In genomic region chr9:61720206-61720605, GRCm38 (mm10) we compare ENCODE assay signal across 21 mouse cellular contexts.
DNase-seq lines count a peak whose midpoint lies in the region; ATAC-seq and TF ChIP-seq lines count a peak whose summit lies in the region.
"Had no signal": no experiment of that assay in that cellular context is flagged by ENCODE, and none has a peak within 500 bp of the region (broad histone marks: within the 10 kb centered on the region; RNA-seq: fewer than 3 reads in every experiment).

No protein-coding gene starts in this region.

- peaks cover 18% of the 10 kb centered on the region for H3K4me1 ChIP-seq in forebrain, postnatal 0 days (ENCODE audit: insufficient read depth)
- peaks cover 21% of the 10 kb centered on the region for H3K4me1 ChIP-seq in forebrain, embryonic 15.5 days
- H3K4me1 ChIP-seq in midbrain, embryonic 16.5 days (ENCODE audit: control insufficient read depth, insufficient read depth, low read length): peaks cover 16% of the 10 kb centered on the region
- peaks cover 16% of the 10 kb centered on the region for H3K4me1 ChIP-seq in midbrain, embryonic 10.5 days
- peaks cover 16% of the 10 kb centered on the region for H3K4me1 ChIP-seq in hindbrain, embryonic 16.5 days (ENCODE audit: control insufficient read depth, insufficient read depth, low read depth, low read length)
- H3K4me1 ChIP-seq: liver, embryonic 13.5 days had no signal

- peak; percentile 52 for DNase-seq in forebrain, postnatal 0 days
- no peak for DNase-seq in midbrain, embryonic 10.5 days (ENCODE audit: low spot score)
- peak; percentile 27 for DNase-seq in retina, embryonic 14.5 days (ENCODE audit: low spot score)
- no peak for DNase-seq in layer of hippocampus, postnatal 10 days (ENCODE audit: low spot score in 2 of 2)
- DNase-seq: heart, postnatal 14 days; kidney, adult 11 months; liver, embryonic 13.5 days; lung, postnatal 10 days; spleen, adult 18-20 months; thymus, postnatal 14 days had no signal

- H3K27me3 ChIP-seq in forebrain, postnatal 0 days (ENCODE audit: insufficient read depth, low read length): no peaks in the 10 kb centered on the region; the same call in 1 of the 2 replicates
- H3K27me3 ChIP-seq in forebrain, embryonic 15.5 days: no peaks in the 10 kb centered on the region
- H3K27me3 ChIP-seq in midbrain, embryonic 16.5 days (ENCODE audit: control insufficient read depth, insufficient read depth, low read depth, low read length): no peaks in the 10 kb centered on the region
- peaks cover 20% of the 10 kb centered on the region for H3K27me3 ChIP-seq in midbrain, embryonic 10.5 days (ENCODE audit: low read depth, poor library complexity, severe bottlenecking)
- H3K27me3 ChIP-seq in hindbrain, embryonic 16.5 days (replicated peaks; ENCODE audit: control insufficient read depth, insufficient read depth, low read length): 0 out of 2 replicates have a peak, but pooled peaks cover 2% of the 10 kb centered on the region
- H3K27me3 ChIP-seq: stomach, embryonic 15.5 days had no signal

- no peak overlapping the region for H3K9ac ChIP-seq in forebrain, postnatal 0 days
- H3K9ac ChIP-seq in forebrain, embryonic 15.5 days (replicated peaks): no peak overlapping the region
- peak overlapping the region; percentile 24; the same call in 1 of the 2 replicates for H3K9ac ChIP-seq in midbrain, embryonic 16.5 days (ENCODE audit: low read depth, low read length)
- H3K9ac ChIP-seq in hindbrain, embryonic 16.5 days (ENCODE audit: low read depth, low read length): 0 out of 2 replicates have a peak overlapping the region, but pooled peaks have one; percentile 29
- H3K9ac ChIP-seq: limb, embryonic 12.5 days; liver, embryonic 13.5 days; stomach, embryonic 15.5 days had no signal

- no peak for TF ChIP-seq CTCF in forebrain, postnatal 0 days (IDR thresholded peaks at IDR 0.05; ENCODE audit: low read depth)

- H3K4me3 ChIP-seq in forebrain, postnatal 0 days (ENCODE audit: low read depth, low read length): no peak overlapping the region
- H3K4me3 ChIP-seq in forebrain, embryonic 15.5 days: no peak overlapping the region
- H3K4me3 ChIP-seq in midbrain, embryonic 16.5 days (ENCODE audit: low read depth, low read length): no peak overlapping the region
- no peak overlapping the region for H3K4me3 ChIP-seq in midbrain, embryonic 10.5 days
- no peak overlapping the region for H3K4me3 ChIP-seq in hindbrain, embryonic 16.5 days (ENCODE audit: low read length)
- H3K4me3 ChIP-seq: layer of hippocampus, adult 2 months; limb, embryonic 12.5 days; liver, embryonic 13.5 days; myocyte; stomach, embryonic 15.5 days had no signal

- 16% methylated on average over 5 of the region's 5 CpGs for WGBS in forebrain, postnatal 0 days
- 18% methylated on average over 5 of the region's 5 CpGs for WGBS in forebrain, embryonic 15.5 days
- 29% methylated on average over 5 of the region's 5 CpGs for WGBS in midbrain, embryonic 16.5 days
- WGBS in midbrain, embryonic 10.5 days: 65% methylated on average over 5 of the region's 5 CpGs
- WGBS in hindbrain, embryonic 16.5 days: 34% methylated on average over 5 of the region's 5 CpGs

- H3K36me3 ChIP-seq in forebrain, postnatal 0 days (ENCODE audit: insufficient read depth): no peaks in the 10 kb centered on the region
- no peaks in the 10 kb centered on the region for H3K36me3 ChIP-seq in forebrain, embryonic 15.5 days
- no peaks in the 10 kb centered on the region for H3K36me3 ChIP-seq in midbrain, embryonic 16.5 days (ENCODE audit: control insufficient read depth, insufficient read depth, low read length)
- no peaks in the 10 kb centered on the region for H3K36me3 ChIP-seq in midbrain, embryonic 10.5 days
- H3K36me3 ChIP-seq in hindbrain, embryonic 16.5 days (ENCODE audit: control insufficient read depth, insufficient read depth, low read length): no peaks in the 10 kb centered on the region
- H3K36me3 ChIP-seq: G1E; limb, embryonic 12.5 days; liver, embryonic 13.5 days; stomach, embryonic 15.5 days had no signal

- no peak overlapping the region for H3K27ac ChIP-seq in forebrain, postnatal 0 days (ENCODE audit: low read depth, low read length)
- H3K27ac ChIP-seq in forebrain, embryonic 15.5 days (replicated peaks): no peak overlapping the region
- peak overlapping the region; percentile 34; the same call in 1 of the 2 replicates for H3K27ac ChIP-seq in midbrain, embryonic 16.5 days (ENCODE audit: low read length)
- H3K27ac ChIP-seq in midbrain, embryonic 10.5 days (replicated peaks): no peak overlapping the region
- no peak overlapping the region for H3K27ac ChIP-seq in hindbrain, embryonic 16.5 days (ENCODE audit: low read depth, low read length)
- H3K27ac ChIP-seq: kidney, postnatal 0 days; layer of hippocampus, adult 2 months; limb, embryonic 12.5 days; liver, embryonic 13.5 days; stomach, embryonic 15.5 days had no signal

- H3K9me3 ChIP-seq in forebrain, postnatal 0 days (ENCODE audit: low read length): no peaks in the 10 kb centered on the region
- no peaks in the 10 kb centered on the region for H3K9me3 ChIP-seq in forebrain, embryonic 15.5 days
- H3K9me3 ChIP-seq in midbrain, embryonic 16.5 days (replicated peaks; ENCODE audit: control insufficient read depth, low read length, poor library complexity, severe bottlenecking): no peaks in the 10 kb centered on the region
- H3K9me3 ChIP-seq in midbrain, embryonic 10.5 days (replicated peaks): no peaks in the 10 kb centered on the region
- H3K9me3 ChIP-seq in hindbrain, embryonic 16.5 days (ENCODE audit: control insufficient read depth, low read length): no peaks in the 10 kb centered on the region
- H3K9me3 ChIP-seq: G1E; limb, embryonic 12.5 days; liver, embryonic 13.5 days; stomach, embryonic 15.5 days had no signal

- H3K4me2 ChIP-seq in forebrain, postnatal 0 days (ENCODE audit: low read depth): no peak overlapping the region
- no peak overlapping the region for H3K4me2 ChIP-seq in forebrain, embryonic 15.5 days (replicated peaks)
- H3K4me2 ChIP-seq in midbrain, embryonic 16.5 days (ENCODE audit: low read length): no peak overlapping the region
- H3K4me2 ChIP-seq in hindbrain, embryonic 16.5 days (ENCODE audit: low read length): no peak overlapping the region
- H3K4me2 ChIP-seq: heart, embryonic 11.5 days; liver, embryonic 13.5 days; stomach, embryonic 15.5 days had no signal

- no peak for ATAC-seq in forebrain, postnatal 0 days
- no peak for ATAC-seq in forebrain, embryonic 15.5 days (replicated peaks)
- ATAC-seq in midbrain, embryonic 16.5 days: no peak
- no peak for ATAC-seq in hindbrain, embryonic 16.5 days
- ATAC-seq in erythroblast, adult 5-6 weeks (replicated peaks; ENCODE audit: low FRiP score, poor library complexity, severe bottlenecking): no peak

Comparison
In these comparisons a context has a peak if more than half of its experiments do, and no peak if none do; other contexts are left out.
1. DNase-seq: peak in forebrain, postnatal 0 days (single experiment) and retina, embryonic 14.5 days (single experiment); none in midbrain, embryonic 10.5 days (single experiment) and layer of hippocampus, postnatal 10 days (0 of 2).
2. H3K9ac ChIP-seq: peak in midbrain, embryonic 16.5 days (single experiment) and hindbrain, embryonic 16.5 days (single experiment); none in forebrain, postnatal 0 days (single experiment) and forebrain, embryonic 15.5 days (single experiment).